Mouse (Mus musculus) mature B cell (primary cell): ENCODE data around the gene Gm20696.

Experiments used
- in situ Hi-C: fragments of 300-500 bp; cut with MboI; formaldehyde crosslinking; loops from 2 replicates; pipeline ENCODE4 v1.14.3; 2019

Gene Gm20696

DNA sequence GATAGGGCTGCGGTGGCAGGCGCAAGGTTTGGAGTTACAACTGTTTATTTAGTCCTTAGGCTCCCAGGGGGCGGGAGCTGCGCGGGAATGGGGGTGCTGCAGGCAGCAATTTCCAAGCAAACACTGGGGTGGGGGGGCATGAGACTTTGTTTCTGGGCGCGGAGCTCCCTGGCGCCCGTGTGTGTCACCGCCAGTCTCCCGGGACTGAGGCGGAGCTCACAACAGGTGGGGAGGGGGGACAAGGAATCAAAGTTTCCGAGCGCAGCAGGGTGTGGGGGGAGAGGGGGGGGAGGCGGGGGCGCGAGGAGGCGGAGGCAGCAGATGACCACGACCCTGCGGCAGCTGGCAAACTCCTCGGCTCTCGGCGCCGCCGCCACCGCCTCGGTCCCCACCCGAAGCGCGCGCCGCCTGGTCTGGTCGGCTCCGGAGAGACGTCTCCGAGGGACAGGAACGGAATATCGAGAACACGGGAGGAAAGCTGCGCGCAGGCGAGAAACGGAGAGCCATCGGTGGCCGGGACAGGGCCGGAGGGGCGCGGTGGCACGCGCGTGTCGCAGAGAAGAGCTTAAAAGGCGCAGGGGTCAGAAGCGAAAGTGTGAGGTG lies 145.5 kb downstream of the Gm20696 start:
- in situ Hi-C loops: no loop called here

DNA sequence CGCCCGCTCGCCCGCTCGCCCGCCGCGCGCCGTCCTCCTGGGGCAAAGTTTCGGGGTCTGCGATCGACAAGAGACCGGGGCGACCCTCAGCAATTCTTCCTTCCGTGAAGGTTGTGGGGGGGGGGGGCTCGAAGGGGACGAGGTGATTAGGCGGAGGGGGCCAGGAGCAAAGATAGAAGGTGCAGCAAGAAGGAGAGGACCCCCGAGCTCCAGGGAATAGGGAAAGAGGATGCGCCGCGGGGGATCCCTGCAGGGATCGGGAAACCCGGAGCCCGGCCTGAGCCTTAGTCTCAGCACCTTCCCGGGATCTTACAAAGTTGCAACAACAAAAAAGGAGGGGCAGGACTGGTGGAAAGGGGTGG lies 145.9 kb downstream of the Gm20696 start:
- in situ Hi-C loops: no loop called here

DNA sequence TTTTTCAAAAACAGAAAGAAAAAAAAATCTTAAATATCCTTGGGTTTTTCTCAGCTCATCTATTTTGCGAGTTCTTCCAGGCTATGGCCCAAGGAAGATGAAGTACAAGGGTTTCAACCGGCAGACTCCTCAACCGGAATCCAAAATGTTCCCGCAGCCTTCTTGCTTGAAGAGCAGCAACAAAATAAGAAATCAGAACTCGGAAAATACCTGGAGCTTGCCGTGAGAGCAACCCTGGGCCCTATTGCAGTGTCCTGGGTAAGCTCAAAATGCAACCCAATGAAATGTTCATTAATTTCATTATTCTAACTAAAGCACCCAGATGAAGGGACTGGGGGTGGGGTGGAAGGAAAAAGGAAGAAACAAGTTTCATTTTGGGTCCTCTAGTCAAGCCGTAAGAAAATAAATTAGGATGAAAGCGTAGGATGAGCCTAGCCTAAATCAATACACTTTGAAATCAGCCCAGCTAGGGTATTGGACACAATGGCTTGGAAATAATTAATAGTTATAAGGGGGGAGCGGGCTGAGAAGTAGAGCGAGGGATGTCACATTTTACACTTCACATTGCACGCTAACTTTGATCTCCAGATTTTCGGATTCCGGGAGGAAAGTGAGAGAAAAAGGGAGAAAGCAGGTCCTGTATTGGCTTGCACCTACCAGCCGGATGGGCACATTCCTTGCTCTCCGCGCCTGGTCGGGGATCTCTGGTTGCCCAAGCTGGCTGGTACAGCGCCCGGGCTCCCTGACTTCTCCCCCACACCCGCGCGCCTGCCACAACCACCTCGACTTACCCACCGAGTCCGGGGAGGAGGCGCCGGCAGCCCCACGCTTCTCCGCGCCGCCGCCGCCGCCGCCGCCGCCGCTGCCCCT lies 146.6 kb downstream of the Gm20696 start:
- in situ Hi-C loops: no loop called here

DNA sequence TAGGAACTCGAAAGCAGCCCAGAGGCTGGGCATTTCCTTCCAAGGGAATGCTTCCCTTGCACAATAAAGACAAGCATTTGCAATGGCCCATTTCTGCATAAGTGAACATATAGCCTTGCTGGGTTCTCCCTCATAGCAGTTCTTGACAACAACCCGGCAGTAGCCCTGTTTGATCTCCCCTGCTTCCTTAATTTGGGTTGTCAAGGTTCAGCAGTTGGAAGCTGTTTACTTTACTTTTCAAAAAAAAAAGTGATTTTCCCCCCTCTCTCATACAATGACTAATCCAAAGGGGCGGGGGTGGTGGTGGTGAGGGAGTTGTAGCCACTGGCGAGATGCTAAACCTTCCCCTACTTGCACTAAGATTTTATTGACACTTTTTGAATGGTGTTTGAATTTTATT lies 147.5 kb downstream of the Gm20696 start:
- in situ Hi-C loops: no loop called here

DNA sequence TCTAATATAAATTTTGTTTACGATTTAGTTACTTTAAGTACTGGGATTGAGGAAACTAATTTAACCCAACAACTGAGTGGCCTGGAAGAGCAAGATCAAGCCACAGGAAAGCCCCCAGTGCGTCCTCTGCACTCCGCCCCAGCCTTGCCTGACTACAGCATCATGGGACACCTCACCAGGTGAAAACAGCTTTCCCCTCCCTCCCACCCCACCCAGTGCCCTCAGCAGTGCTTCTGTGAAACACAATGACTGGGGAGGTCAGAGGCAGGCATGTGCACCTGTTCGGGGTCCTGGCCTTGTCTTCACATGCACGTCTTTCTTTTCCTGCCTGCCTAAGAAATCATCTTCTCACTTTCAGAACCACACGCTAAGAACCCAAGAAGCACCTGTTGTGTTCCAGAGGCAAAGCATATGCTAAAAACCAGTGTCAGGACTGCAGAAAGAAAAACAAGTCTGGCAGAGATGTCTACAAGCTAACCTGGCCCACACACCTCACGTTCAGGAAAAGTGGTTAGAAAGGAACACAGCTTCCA lies 150.9 kb downstream of the Gm20696 start:
- in situ Hi-C loops: no loop called here

DNA sequence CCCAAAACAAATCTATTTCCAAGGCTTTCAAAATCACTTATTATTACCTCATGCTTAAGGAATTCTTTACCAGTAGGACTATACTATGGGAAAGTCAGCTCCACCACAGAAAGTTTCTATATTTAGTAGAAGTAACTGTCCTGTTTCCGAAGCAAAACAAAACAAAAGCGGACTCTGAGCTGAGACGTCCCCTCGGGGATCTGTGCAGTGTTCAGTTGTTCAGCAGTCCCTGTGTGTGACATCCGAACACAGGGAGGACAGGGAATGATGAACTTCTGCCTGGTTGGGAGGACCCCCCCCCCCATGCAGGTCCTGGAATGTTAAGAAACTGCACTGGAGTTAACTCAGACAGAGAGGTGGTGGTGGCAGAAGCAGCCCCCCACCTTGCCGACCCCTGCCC lies 154.7 kb downstream of the Gm20696 start:
- in situ Hi-C loops: no loop called here

DNA sequence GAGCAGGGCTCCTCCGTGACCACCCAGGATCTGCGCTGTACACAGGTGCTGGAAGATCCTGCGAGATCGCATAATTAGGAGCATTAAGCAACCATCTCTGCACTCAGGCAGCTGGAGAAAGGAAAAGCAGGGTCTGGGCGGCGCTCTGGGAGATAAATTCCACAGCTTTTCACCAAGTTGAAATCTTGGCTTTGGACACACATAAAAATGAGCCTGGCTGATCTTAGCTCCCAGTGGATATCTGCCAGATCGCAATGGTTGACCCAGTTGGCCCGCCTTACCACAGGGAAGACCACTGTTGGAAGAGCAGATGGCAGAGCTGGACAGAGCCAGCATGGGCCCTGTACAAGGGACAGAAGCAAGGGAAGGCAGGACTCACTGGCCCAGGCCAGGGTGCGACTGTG lies 157.4 kb downstream of the Gm20696 start:
- in situ Hi-C loops: no loop called here

DNA sequence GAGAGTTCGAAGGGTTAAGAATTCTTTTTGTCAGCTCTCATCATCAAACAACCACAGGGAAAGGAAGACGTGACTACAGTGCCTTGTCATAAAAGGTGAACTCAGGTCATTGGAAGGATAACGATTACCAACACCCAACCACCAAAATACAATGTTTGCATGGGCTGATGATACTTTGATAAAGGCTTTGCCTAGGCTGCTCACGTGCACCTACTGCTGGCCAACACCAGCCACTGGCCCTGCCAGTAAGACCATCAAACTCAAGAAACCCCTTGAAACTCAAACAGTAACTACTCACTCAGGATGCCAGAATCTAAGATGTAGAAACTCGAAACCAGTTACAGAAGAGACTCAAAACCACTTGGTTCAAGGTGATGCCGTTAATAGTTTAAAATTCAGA lies 159.8 kb downstream of the Gm20696 start:
- in situ Hi-C loops: no loop called here

DNA sequence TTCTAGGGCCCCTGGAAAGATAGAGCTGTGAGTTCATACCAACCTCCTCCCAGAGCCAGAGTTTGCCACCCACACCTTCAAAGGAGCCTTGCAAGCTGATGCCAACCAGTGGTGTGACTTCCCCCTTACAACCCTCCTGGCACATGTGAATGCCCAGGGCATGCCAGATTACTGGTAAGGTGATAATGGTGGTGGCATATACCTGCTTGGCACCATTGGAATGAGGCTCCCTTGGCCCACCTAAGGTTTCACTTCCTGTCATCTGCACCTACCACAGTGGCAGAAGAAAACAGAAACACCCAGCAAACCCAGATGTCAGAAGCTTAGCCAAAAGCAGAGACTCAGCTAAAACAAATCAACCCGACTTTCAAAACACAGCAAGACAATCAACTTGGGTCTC lies 162.9 kb downstream of the Gm20696 start:
- in situ Hi-C loops: no loop called here

DNA sequence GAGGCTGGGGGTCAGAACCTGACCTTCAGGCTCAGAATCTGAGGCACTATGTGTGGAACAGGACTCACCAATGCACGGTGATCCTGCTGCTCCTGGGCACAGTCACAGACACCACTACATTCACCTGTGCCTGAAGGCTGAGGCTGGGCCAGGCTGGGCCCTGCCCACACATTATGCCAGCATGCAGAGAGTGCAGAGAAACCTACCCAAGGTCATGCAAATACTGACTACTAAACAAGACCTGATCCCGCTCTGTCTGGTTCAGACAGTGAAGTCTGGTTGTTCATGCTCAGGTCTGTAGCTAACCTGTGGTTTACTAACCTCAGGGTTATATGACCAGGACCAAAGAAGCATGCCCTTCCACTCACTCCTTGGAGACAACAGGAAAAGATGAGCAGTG lies 163.9 kb downstream of the Gm20696 start:
- in situ Hi-C loops: no loop called here

DNA sequence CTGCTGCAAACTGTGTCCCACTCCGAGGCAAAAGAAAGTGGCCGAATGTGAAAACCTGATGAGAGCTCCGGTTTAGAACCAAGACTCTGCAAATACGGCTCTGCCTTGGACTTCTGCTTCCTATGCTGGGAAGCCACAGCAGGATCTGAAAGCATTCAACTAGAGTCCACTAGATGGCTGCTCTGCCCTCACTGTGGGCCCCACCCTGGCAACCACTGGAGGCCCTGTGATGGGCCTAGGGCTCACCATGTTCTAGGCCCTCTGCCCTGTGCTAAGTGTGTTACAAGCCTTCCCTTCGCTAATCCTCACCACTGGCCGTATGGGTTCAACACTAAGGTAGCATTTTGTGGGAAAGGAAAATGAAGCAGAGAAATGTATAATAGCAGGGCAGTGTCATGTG lies 164.3 kb downstream of the Gm20696 start:
- in situ Hi-C loops: no loop called here

DNA sequence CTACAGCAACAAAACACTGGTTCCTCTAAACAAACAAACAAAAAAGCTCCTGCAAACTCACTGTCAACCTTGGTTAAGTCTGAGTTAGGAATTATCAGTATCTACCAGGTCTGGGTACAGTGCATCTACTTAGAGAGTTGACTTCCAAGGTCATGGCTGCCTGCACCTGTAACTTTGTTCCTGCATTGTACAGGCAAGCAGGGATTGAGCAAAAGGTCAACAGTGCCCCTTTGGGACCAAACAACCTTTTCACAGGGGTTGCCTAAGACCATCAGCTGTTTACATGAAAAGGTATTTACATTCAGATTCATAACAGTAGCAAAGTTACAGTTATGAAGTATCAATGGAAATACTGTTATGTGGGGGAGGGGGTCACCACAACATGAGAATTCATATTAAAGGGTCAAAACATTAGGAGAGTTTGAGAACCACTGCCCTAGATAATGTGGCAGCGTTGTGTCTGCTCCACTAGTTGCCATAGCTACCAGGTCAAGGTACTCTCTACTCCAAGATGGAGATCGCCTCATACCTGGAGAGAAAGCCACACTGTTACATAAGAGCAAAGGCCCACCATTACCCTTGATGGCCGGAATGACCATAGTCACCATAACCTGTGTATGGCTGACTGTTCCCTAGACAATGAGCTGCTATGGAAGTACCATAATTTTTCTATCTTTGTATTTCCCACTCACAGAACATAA lies 165.9 kb downstream of the Gm20696 start:
- in situ Hi-C loops: no loop called here

DNA sequence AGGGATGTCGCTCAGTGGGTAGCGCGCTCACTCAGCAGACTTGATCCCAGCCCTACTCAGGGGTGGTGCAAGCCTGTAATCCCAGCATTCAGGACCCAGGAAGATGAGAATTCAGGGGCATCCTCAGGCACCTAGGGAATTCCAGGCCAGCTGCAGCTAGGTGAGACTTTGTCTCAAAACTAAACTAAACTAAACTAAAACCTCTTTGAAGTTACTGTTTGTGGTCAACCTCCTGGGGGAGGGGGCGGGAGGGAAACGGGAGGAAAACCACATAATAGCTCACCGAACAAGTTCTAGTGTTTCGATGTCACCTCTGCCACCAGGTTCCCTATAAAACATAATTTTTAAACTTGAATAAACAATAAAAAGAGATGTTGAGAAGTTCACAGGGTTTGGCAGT lies 168.5 kb downstream of the Gm20696 start:
- in situ Hi-C loops: no loop called here

DNA sequence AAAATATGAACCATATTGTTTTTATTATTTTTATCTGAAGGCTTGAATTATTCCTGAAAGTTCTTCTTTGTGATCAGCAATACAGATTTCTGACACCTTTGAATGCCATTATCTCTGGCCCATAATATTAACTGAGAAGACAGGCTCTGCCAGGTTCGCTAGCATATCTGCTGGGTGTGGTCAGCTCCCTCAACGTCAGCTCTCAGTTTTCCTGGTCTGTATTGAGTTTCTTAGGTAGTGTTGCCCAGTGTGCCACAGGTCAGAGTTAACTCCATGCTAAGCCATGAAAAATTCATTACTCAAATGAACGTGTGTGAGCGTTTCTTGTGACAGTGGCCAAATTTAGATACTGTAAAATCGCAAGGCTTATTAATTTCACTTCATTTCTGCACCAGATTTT lies 170.5 kb downstream of the Gm20696 start:
- in situ Hi-C loops: no loop called here

DNA sequence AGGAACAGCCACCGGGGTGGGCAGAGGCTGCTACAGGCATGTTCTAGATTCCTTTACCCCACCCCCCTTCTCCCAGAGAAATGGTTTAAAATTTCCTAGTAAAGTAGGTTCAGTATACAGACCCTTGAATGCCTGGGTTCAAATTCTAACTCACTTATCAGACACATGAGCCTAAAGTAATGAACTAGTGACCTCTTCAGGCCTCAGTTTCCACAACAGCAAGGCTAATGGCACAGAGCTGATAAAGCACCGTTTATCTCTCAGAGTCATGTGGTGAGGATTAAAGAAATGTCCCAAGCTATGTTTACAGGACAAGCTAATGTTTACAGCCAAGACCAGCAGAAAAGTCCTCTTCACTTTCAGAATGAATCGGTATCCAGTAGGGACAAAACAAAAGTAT lies 173.7 kb downstream of the Gm20696 start:
- in situ Hi-C loops: no loop called here

DNA sequence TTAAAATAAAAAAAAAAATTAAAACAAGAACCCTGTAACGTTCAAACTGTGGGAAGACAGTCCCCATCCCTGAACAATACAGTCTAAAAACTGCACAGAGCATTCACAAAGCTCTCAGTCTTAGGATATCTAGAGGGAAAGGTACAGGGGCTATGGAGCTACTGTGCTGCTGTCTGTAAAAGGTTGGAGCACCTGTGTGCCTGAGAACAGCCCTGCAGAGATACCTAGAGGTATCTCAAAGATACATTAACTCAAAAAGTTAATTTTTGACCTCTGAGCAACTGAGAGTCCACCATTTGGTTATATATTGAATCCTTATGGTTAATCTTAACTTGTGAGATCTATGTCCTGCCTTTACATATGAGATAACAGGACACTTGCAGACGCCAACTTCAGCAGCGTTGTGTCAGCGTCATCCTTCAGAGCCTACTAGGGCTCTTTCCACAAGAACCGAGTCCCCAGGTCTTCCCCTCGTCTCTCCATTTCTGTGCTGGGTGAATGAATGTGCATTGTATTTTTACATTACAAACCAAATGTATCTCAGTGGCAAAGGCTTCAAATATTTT lies 174.5 kb downstream of the Gm20696 start:
- in situ Hi-C loops: no loop called here

DNA sequence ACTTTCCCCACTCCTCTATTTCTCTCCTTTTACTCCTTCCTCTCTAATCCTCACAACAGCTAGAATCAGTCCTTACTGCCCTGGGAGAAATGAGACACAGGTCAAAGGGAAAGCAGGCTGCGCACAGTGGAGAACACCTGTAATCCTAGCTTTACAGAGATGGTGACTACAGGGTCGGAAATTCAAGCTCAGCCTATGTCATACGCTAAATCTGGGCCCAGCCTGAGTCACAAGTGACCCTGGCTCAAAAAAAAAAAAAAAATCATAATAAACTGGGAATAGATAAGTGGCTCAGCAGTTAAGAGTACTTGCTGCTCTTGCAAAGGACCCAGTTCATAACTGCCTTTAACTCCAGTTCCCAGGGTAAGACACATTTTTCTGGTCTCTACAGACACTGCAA lies 175.5 kb downstream of the Gm20696 start:
- in situ Hi-C loops: no loop called here

DNA sequence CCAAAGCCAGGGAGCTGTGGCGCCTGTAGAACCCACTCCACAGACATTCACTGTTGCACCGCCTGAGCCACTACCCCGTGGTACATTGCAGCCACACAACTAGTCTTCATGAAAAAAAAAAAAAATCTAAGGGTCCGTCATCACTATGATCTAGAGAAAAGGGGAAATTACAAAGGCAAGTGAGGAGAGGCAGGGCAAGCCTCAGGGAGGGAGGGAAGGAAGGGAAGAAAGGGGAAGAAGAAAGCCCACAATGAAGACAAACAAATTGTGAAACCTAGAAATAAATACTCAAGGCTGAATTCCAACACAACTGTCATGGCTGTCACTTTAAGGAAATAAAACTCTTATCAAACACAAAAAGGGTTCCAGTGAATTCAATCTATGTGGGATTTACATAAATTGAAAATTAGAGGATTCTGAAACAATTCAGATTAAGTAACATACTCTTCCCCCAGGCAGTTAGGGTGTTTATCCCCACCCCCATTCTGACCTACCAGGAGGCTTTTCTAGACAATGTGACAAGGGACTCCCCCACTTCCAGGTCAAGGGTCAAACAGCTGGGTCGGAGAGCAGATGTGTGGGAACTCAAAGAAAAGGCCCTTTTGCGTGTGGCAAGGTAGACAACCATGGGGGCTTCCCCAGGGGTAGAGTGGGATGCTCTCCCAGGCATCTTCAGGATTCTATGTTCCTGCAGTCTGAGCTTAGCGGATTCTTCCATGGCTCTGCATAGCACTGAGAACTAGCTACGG lies 176.5 kb downstream of the Gm20696 start:
- in situ Hi-C loops: no loop called here

DNA sequence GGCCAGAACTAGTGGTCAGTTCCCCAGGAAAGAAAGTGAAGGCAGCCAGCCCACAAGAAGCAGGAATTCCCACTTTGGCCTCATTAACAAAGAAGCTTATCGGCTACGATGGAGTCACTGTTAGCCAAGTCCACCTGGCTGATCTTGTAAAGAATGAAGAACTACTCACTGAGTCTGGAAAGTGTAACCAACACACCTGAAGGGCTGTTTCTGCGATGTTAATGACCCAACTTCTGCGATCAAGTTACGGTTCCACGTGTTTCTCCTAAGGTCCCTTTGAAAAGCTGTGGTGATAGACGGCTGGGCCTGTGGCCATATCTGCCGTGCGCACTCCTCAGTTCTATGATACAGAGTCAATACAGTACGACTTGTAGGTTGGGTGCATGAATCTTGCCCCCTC lies 177.2 kb downstream of the Gm20696 start:
- in situ Hi-C loops: no loop called here

DNA sequence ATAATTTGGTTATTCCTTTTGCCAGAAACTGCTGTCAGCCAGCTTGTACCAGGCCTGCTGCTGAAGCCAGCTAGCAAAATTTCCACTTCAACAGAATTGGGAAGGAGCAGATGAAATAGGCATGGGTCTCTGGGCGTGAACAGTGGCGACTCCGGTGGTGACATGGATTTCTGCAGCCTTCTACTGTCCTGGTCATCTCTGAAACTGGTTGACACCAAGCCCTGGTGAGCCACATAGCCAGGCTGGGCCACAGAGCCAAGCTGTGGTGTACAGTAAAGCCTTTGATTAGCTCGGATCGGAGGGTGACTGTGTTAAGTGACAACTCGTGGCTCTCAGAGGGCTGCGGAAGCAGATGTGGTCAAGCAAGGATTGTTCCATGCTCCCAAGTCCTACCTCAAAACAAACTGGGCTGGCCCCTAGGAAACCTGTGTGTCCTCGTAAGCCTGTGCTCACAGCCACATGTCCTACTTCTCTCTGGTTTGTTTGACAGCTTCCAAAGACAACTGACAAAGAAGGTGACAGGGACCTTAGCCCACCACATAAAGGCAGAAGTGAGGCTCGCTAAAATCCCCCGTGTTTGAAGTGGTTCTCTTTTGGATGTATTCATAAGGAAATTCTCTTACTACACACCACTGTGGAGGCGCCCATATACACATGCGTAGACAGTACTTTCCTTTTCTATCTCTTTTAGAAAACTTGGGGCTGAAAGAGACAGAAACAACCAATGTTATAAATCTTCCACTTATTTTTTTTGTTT lies 180.5 kb downstream of the Gm20696 start:
- in situ Hi-C loops: no loop called here
